Mouse (Mus musculus) midbrain, embryonic 16.5 days (tissue): ENCODE data around the gene Cyp46a1. TPM values are rescaled to one million over a fixed set of nuclear protein-coding genes. Genes with fewer than 3 reads are reported as not detected.

Source experiments
- ATAC-seq: fragments of 200-750 bp; cut with Nextera tagmentation; 2 replicates; pipeline ENCODE4 v1.8.0; 2017; ENCODE audit warnings: moderate TSS enrichment
- H3K27ac ChIP-seq: fragments of 300-500 bp; sonication (generic); 2 replicates; pipeline ENCODE4 v1.5.1; 2014; ENCODE audit warnings: mild to moderate bottlenecking, low read length, mixed read lengths
- H3K27me3 ChIP-seq: fragments of 300-500 bp; sonication (generic); 2 replicates; pipeline ENCODE4 v1.6.1; 2014; ENCODE audit warnings: low read depth, low read length, mixed read lengths; ENCODE audit not compliant: control insufficient read depth, insufficient read depth
- H3K36me3 ChIP-seq: fragments of 300-500 bp; sonication (generic); 2 replicates; pipeline ENCODE4 v1.6.1; 2014; ENCODE audit warnings: mild to moderate bottlenecking, low read length, moderate library complexity, mixed read lengths; ENCODE audit not compliant: control insufficient read depth, insufficient read depth
- H3K4me1 ChIP-seq: fragments of 300-500 bp; sonication (generic); 2 replicates; pipeline ENCODE4 v1.6.1; 2014; ENCODE audit warnings: mild to moderate bottlenecking, low read length, mixed read lengths; ENCODE audit not compliant: control insufficient read depth, insufficient read depth
- H3K4me2 ChIP-seq: fragments of 300-500 bp; sonication (generic); 2 replicates; pipeline ENCODE4 v1.6.1; 2014; ENCODE audit warnings: mild to moderate bottlenecking, low read length, mixed read lengths
- H3K4me3 ChIP-seq: fragments of 300-500 bp; sonication (generic); 2 replicates; pipeline ENCODE4 v1.5.1; 2014; ENCODE audit warnings: low read depth, mild to moderate bottlenecking, low read length, moderate library complexity, mixed read lengths
- H3K9ac ChIP-seq: fragments of 300-500 bp; sonication (generic); 2 replicates; pipeline ENCODE4 v1.6.1; 2014; ENCODE audit warnings: low read depth, low read length, mixed read lengths
- H3K9me3 ChIP-seq: fragments of 300-500 bp; sonication (generic); replicated peaks from 2 replicates; pipeline ENCODE4 v1.6.1; 2014; ENCODE audit warnings: mild to moderate bottlenecking, low read length, mixed read lengths; ENCODE audit not compliant: control insufficient read depth, poor library complexity, severe bottlenecking
- WGBS: fragments of 180-500 bp; shearing (Covaris S2); extraction: QIAGEN DNeasy Blood & Tissue Kit; methylation state at CpG from one replicate; pipeline ENCODE4 v1.1.7; 2014; 5-methylcytosine and 5-hydroxymethylcytosine counted together
- polyA plus RNA-seq: library from polyadenylated mRNA; unstranded; fragments of >200 nt; fragmentation: Nextera tagmentation; extraction: Ambion mirVana; gene quantifications from 2 replicates; pipeline ENCODE4 v1.2.1, GENCODE M21; 2015

Gene Cyp46a1
- polyA plus RNA-seq, 1 experiment from 2014 or later = 36.2 TPM

GRCm38 (mm10) chr12:108396081-108396947, 62.1 kb downstream of the Cyp46a1 start:
- no peak overlapping the region for H3K4me2 ChIP-seq
- peaks cover 24% of the 10 kb centered on the region for H3K4me1 ChIP-seq
- H3K36me3 ChIP-seq = no peaks in the 10 kb centered on the region
- 47% methylated on average over 11 of the region's 11 CpGs for WGBS
- ATAC-seq = peak; percentile 91
- no peak overlapping the region for H3K9ac ChIP-seq
- H3K27me3 ChIP-seq = no peaks in the 10 kb centered on the region
- H3K9me3 ChIP-seq = no peaks in the 10 kb centered on the region
- H3K27ac ChIP-seq = peak overlapping the region; percentile 77
- H3K4me3 ChIP-seq = no peak overlapping the region

- no peaks in the 10 kb centered on the region for H3K9me3 ChIP-seq
- H3K36me3 ChIP-seq = no peaks in the 10 kb centered on the region
- no peak overlapping the region for H3K4me2 ChIP-seq
- H3K4me1 ChIP-seq = peaks cover 18% of the 10 kb centered on the region
- no peak overlapping the region for H3K9ac ChIP-seq
- no peak for ATAC-seq
- WGBS = 93% methylated on average over 7 of the region's 7 CpGs
- H3K27me3 ChIP-seq = no peaks in the 10 kb centered on the region
- H3K27ac ChIP-seq = no peak overlapping the region
- H3K4me3 ChIP-seq = no peak overlapping the region
Observed at GRCm38 (mm10) chr12:108398681-108399080, 64.5 kb downstream of the Cyp46a1 start.

- Histone ChIP-seq H3K36me3 (no peaks in the 10 kb centered on the region), H3K27me3 (no peaks in the 10 kb centered on the region), H3K9me3 (no peaks in the 10 kb centered on the region), H3K4me2 (no peak overlapping the region), H3K9ac (no peak overlapping the region), H3K4me3 (no peak overlapping the region), H3K4me1 (peaks cover 20% of the 10 kb centered on the region), H3K27ac (no peak overlapping the region)
- WGBS = 90% methylated on average over 8 of the region's 8 CpGs
- ATAC-seq = no peak
Observed at GRCm38 (mm10) chr12:108399191-108399590, 65.0 kb downstream of the Cyp46a1 start.

DNA sequence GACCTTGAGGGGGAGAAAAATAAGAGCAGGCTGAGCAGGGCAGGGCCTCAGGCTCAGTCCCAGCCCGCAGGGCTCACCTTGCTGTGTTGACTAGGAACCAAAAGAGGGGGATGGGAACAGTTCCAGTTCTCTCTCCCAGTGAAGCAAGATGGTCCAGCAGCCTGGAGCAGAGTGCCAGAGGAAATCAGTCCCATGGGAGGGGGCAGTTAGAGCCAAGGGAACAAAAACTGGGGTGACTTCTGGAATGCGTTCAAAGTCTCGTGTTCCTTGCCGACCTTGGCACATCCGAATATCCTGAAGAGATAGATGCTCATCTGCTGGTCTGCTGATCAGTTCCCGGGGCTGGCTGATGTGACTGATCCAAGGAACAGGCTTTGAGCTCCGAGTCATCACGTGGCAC, 66.8 kb downstream of the Cyp46a1 start:
- no peak overlapping the region for H3K4me2 ChIP-seq
- WGBS = 83% methylated on average over 8 of the region's 8 CpGs
- no peak overlapping the region for H3K27ac ChIP-seq
- no peaks in the 10 kb centered on the region for H3K36me3 ChIP-seq
- no peaks in the 10 kb centered on the region for H3K9me3 ChIP-seq
- peaks cover 17% of the 10 kb centered on the region for H3K4me1 ChIP-seq
- H3K27me3 ChIP-seq = no peaks in the 10 kb centered on the region
- ATAC-seq = no peak
- no peak overlapping the region for H3K9ac ChIP-seq
- H3K4me3 ChIP-seq = no peak overlapping the region

DNA sequence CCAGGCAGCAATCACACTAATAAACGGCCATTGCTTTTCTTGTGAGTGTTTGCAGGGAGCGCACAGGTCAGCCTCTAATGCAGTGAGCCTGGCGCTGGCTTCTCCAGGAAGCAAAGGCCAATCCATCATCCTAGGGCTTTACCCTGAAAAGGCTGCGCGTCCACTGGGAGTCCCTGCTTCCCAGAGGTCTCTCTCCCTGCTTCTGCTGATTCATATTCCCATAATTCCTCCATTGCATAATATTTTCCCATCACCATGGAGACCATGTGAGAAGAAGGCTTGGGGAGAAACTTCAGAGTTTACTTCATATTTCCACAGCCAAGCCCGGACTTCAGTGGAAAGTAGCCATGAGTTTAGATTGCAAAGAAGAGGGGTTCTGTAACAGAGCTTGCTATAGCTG, 69.8 kb downstream of the Cyp46a1 start:
- H3K9me3 ChIP-seq = no peaks in the 10 kb centered on the region
- no peak overlapping the region for H3K9ac ChIP-seq
- no peaks in the 10 kb centered on the region for H3K36me3 ChIP-seq
- no peak for ATAC-seq
- H3K27ac ChIP-seq = 0 out of 2 replicates have a peak overlapping the region, but pooled peaks have one; percentile 6
- H3K4me2 ChIP-seq = no peak overlapping the region
- no peak overlapping the region for H3K4me3 ChIP-seq
- peaks cover 7% of the 10 kb centered on the region for H3K4me1 ChIP-seq
- 62% methylated on average over 6 of the region's 6 CpGs for WGBS
- no peaks in the 10 kb centered on the region for H3K27me3 ChIP-seq

DNA sequence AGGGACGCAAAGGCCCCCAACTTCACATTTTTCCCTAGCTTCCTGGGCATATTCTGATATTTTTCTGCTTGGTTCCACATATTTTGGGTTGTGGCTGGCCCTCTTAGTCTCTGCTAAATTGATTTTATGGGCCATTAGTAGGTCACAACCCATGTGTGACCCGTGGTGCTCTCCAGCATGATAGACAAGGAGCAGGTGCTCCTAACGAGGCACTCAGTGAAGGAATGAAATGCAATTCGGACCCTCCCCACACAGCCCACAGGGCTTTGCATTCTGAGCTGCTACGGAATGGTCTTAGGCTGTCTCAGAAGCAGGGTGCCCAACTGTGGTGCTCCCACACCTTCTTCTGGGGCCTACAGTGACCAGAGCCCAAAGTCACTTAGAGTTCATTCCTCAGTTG, 74.9 kb downstream of the Cyp46a1 start:
- no peaks in the 10 kb centered on the region for H3K36me3 ChIP-seq
- peaks cover 7% of the 10 kb centered on the region for H3K4me1 ChIP-seq
- H3K27ac ChIP-seq = no peak overlapping the region
- ATAC-seq = no peak
- H3K4me3 ChIP-seq = no peak overlapping the region
- 63% methylated on average over 5 of the region's 5 CpGs for WGBS
- H3K9me3 ChIP-seq = no peaks in the 10 kb centered on the region
- H3K9ac ChIP-seq = no peak overlapping the region
- H3K27me3 ChIP-seq = no peaks in the 10 kb centered on the region
- no peak overlapping the region for H3K4me2 ChIP-seq

DNA sequence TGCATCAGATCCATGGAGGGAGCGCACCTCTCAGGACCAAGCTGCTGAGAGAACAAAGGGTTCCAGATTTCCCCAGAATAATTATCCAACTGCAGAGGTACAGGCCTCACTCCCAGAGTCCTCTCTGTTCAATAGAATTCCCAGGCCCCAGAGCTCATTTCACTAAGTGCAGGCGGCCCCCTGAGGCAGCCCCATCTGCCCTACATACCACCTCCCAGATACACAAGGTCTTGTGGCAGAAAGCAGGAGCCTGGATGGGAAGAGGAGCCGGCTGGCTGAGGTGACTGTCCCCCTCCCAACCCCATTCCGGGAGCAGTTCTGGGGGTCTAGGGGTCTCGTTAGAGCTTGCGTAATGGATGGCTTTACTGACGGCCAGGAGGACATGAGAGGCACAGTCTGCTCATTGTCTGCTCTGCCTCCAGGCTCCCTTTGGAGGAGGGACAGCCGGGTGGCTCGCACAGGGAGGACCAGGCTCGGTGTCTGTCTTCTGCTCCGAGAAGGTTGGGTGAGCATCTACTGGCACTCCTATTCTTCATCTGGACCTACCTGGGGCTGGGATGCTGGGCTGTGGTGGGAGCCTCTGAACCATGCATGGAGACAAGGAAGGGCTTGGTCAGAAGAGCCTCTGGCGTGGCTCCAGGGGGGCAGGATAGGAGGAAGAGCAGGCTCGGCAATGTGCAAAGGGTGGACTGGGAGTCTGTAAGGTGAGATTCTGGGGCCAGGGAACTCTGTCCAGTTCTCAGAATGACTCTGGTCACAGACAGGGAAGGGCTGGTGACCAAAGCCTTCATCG, 76.4 kb downstream of the Cyp46a1 start:
- no peak overlapping the region for H3K4me3 ChIP-seq
- ATAC-seq = no peak

More for the DNA sequence above, 76.4 kb downstream of the Cyp46a1 start:
- no peaks in the 10 kb centered on the region for H3K36me3 ChIP-seq
- H3K4me1 ChIP-seq = peaks cover 2% of the 10 kb centered on the region; the same call in 1 of the 2 replicates
- no peak overlapping the region for H3K27ac ChIP-seq
- H3K9ac ChIP-seq = 0 out of 2 replicates have a peak overlapping the region, but pooled peaks have one; percentile 20
- WGBS = 61% methylated on average over 14 of the region's 14 CpGs
- no peak overlapping the region for H3K4me2 ChIP-seq
- H3K27me3 ChIP-seq = no peaks in the 10 kb centered on the region
- no peaks in the 10 kb centered on the region for H3K9me3 ChIP-seq
